Mouse (Mus musculus): ENCODE measurements around the gene Smoc1.

DNA sequence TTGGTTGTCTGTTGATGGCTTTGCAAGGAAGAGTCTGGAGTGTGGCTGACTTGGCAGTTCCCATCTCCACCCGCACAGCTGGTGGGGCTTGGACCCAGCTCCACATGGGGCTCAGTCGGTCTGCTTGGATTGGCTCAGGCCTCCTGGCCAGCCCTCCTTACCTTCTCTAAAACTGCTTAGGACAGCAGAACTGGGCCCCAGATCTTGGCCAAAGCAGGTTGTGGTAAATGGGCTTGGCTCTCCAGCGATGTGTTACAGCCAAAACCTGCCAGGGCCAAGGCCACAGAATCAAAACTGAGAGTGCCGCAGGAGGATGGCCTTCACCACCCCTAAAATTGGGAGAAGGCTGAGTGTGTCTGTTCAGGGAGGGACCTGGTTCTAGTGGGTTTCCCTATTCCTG lies 147.3 kb downstream of the Smoc1 start:
- TF ChIP-seq CTCF (IDR thresholded peaks at IDR 0.05; ENCODE audit: low read depth) (no peak), EP300 (IDR thresholded peaks at IDR 0.05; ENCODE audit: low read depth) (no peak)
